Mouse (Mus musculus) lung, embryonic 16.5 days (tissue): ENCODE data around the gene Itga9. TPM values are rescaled to one million over a fixed set of nuclear protein-coding genes. Genes with fewer than 3 reads are reported as not detected.

Experiments
- ATAC-seq: fragments of 200-750 bp; cut with Nextera tagmentation; 2 replicates; pipeline ENCODE4 v1.8.0; 2017; ENCODE audit warnings: low read depth, mild to moderate bottlenecking, moderate library complexity
- H3K27ac ChIP-seq: fragments of 300-500 bp; sonication (generic); 2 replicates; pipeline ENCODE4 v1.5.1; 2014; ENCODE audit warnings: mild to moderate bottlenecking, control low read depth, low read length
- H3K27me3 ChIP-seq: fragments of 300-500 bp; sonication (generic); 2 replicates; pipeline ENCODE4 v1.6.1; 2014; ENCODE audit warnings: low read depth, low read length, mixed read lengths; ENCODE audit not compliant: control insufficient read depth, insufficient read depth
- H3K36me3 ChIP-seq: fragments of 300-500 bp; sonication (generic); 2 replicates; pipeline ENCODE4 v1.6.1; 2014; ENCODE audit warnings: low read length; ENCODE audit not compliant: control insufficient read depth, insufficient read depth
- H3K4me1 ChIP-seq: fragments of 300-500 bp; sonication (generic); replicated peaks from 2 replicates; pipeline ENCODE4 v1.6.1; 2014; ENCODE audit warnings: low read length, mixed read lengths; ENCODE audit not compliant: control insufficient read depth, insufficient read depth
- H3K4me2 ChIP-seq: fragments of 300-500 bp; sonication (generic); 2 replicates; pipeline ENCODE4 v1.6.1; 2014; ENCODE audit warnings: low read depth, low read length, control low read depth
- H3K4me3 ChIP-seq: fragments of 300-500 bp; sonication (generic); 2 replicates; pipeline ENCODE4 v1.5.1; 2014; ENCODE audit warnings: mild to moderate bottlenecking, low read length, control low read depth
- H3K9ac ChIP-seq: fragments of 300-500 bp; sonication (generic); 2 replicates; pipeline ENCODE4 v1.6.1; 2014; ENCODE audit warnings: low read length, control low read depth
- H3K9me3 ChIP-seq: fragments of 300-500 bp; sonication (generic); 2 replicates; pipeline ENCODE4 v1.6.1; 2016; ENCODE audit warnings: low read length; ENCODE audit not compliant: control insufficient read depth
- WGBS: fragments of 180-500 bp; shearing (Covaris S2); extraction: QIAGEN DNeasy Blood & Tissue Kit; methylation state at CpG from one replicate; pipeline ENCODE4 v1.1.7; 2014; 5-methylcytosine and 5-hydroxymethylcytosine counted together
- polyA plus RNA-seq: library from polyadenylated mRNA; unstranded; fragments of >200 nt; fragmentation: Nextera tagmentation; extraction: Ambion mirVana; gene quantifications from 2 replicates; pipeline ENCODE4 v1.2.1, GENCODE M21; 2015

Gene Itga9
- polyA plus RNA-seq, 1 experiment from 2014 or later: 6.0 TPM

DNA sequence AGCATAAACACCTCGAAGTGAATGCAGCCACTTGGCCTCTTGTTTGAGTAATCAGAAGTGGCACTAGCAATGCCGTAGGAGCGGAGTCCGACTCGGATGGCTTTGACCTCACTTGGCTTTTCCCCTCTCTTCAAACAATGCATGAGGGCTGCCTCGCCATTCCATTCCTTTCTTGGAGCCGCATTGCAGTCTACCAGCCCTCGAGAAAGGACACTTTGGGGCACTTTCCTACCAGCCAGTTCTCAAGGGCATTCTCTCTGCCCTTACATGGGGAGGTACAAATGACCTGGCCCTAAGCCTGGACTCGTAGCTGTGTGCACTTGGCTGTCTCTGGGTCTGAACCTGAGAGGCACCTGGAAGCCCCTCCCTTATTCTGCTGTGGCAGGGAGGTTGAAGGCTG is 134.8 kb downstream of the Itga9 start:
- no peak overlapping the region for H3K4me3 ChIP-seq
- H3K9ac ChIP-seq: no peak overlapping the region
- no peaks in the 10 kb centered on the region for H3K9me3 ChIP-seq
- H3K27ac ChIP-seq: peak overlapping the region; percentile 11
- H3K4me1 ChIP-seq: peaks cover 21% of the 10 kb centered on the region
- H3K36me3 ChIP-seq: no peaks in the 10 kb centered on the region
- no peaks in the 10 kb centered on the region for H3K27me3 ChIP-seq
- 46% methylated on average over 9 of the region's 9 CpGs for WGBS
- peak overlapping the region; percentile 16; the same call in 1 of the 2 replicates for H3K4me2 ChIP-seq
- peak; percentile 46 for ATAC-seq

DNA sequence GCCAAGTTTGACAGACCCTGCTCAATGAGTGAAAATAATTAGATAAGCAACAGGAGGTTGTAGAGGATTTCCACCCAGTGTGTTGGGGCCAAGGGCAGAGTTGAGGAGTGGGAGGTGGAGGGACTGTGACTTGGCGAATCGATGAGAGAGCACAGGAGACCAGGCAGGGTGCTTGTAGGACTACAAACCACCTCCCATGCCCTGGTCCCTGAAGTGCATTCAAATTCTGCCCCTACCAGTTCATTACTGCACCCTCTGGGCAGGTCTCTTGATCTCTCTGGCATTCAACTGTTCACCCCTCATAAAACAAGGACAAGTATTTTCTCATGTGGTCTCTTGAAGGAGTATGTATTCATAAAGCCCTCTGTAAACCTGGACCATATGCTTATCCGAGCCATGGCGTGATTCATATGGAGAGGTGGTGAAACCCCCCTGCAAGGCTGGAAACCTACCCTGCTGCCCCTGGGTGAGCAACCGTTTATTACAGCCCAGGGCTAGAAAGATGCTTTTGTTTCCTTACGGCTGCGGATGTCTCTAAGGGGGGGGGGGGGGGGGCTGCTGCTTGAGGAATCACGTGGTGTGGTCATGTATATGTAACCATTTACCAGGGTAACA is 143.0 kb downstream of the Itga9 start:
- no peak overlapping the region for H3K27ac ChIP-seq
- no peaks in the 10 kb centered on the region for H3K4me1 ChIP-seq
- H3K36me3 ChIP-seq: no peaks in the 10 kb centered on the region
- H3K4me3 ChIP-seq: no peak overlapping the region
- no peaks in the 10 kb centered on the region for H3K27me3 ChIP-seq
- H3K9ac ChIP-seq: no peak overlapping the region
- WGBS: 66% methylated on average over 8 of the region's 8 CpGs
- H3K4me2 ChIP-seq: no peak overlapping the region
- H3K9me3 ChIP-seq: no peaks in the 10 kb centered on the region
- no peak for ATAC-seq

DNA sequence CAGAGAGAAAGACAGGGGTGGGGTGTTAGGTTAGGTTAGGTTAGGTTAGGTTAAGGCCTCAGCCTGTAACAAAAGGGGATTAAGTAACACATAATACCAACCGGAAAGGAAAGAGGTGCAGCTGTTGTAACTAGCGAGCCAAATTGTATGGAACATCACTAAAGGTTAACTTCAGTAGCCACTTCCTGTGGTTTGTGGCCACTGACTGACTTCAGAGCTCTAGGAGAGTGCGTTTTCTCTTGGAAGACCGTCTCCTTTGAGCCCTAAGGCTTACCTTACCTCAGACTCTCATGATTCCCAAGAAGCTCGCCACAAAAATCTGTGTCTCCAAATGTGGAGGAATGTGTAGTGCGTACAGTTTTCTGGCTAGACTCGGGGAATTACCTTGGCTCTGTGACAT is 144.3 kb downstream of the Itga9 start:
- 75% methylated on average over 7 of the region's 7 CpGs for WGBS
- Histone ChIP-seq H3K4me3 (no peak overlapping the region), H3K27ac (no peak overlapping the region), H3K4me2 (no peak overlapping the region), H3K4me1 (no peaks in the 10 kb centered on the region), H3K9me3 (no peaks in the 10 kb centered on the region), H3K9ac (no peak overlapping the region), H3K27me3 (no peaks in the 10 kb centered on the region), H3K36me3 (no peaks in the 10 kb centered on the region)
- no peak for ATAC-seq

DNA sequence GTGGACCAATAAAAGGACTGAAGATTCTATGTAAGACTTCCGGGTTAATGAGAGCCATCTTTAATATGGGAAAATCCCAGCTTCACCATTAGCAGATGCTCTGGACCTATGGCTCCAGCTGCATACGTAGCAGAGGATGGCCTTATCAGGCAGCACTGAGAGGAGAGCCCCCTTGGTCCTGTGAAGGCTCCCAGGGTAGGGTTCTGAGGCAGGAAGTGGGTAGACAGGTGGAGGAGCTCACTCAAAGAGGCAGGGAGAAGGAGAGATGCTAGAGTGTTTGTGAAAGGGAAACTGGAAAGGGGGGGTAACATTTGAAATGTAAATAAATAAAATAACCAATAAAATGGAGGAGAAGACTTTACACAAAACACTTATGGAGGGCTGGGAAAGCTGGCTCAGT is 145.9 kb downstream of the Itga9 start:
- Histone ChIP-seq H3K4me2 (no peak overlapping the region), H3K36me3 (no peaks in the 10 kb centered on the region), H3K9me3 (no peaks in the 10 kb centered on the region), H3K9ac (no peak overlapping the region), H3K27ac (no peak overlapping the region), H3K4me3 (no peak overlapping the region), H3K4me1 (no peaks in the 10 kb centered on the region), H3K27me3 (no peaks in the 10 kb centered on the region)
- no peak for ATAC-seq
- WGBS: 87% methylated on average over 2 of the region's 2 CpGs

DNA sequence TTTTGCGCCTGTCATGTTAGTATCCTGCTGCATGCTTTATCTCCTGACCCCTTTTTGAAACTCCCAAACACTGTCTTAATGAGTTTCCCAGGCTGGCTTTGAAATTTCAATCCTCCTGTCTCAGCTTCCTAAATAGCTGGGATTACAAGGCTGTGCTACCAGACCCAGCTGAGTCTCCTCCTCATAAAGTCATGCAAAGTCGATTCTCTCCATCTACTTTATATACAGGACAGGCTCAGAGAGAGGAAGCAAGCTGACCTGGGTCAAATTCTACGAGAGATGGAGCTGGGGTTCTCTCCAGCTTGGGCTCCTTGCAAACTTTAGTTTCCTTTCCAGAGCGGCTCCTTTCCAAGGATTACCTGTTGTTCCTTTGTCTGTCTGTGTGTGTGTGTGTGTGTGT is 153.0 kb downstream of the Itga9 start:
- Histone ChIP-seq H3K27ac (no peak overlapping the region), H3K4me2 (no peak overlapping the region), H3K4me3 (no peak overlapping the region), H3K9me3 (no peaks in the 10 kb centered on the region), H3K36me3 (no peaks in the 10 kb centered on the region), H3K9ac (no peak overlapping the region), H3K4me1 (peaks cover 11% of the 10 kb centered on the region; the same call in 1 of the 2 replicates), H3K27me3 (no peaks in the 10 kb centered on the region)
- no peak for ATAC-seq
- 42% methylated on average over 4 of the region's 4 CpGs for WGBS

DNA sequence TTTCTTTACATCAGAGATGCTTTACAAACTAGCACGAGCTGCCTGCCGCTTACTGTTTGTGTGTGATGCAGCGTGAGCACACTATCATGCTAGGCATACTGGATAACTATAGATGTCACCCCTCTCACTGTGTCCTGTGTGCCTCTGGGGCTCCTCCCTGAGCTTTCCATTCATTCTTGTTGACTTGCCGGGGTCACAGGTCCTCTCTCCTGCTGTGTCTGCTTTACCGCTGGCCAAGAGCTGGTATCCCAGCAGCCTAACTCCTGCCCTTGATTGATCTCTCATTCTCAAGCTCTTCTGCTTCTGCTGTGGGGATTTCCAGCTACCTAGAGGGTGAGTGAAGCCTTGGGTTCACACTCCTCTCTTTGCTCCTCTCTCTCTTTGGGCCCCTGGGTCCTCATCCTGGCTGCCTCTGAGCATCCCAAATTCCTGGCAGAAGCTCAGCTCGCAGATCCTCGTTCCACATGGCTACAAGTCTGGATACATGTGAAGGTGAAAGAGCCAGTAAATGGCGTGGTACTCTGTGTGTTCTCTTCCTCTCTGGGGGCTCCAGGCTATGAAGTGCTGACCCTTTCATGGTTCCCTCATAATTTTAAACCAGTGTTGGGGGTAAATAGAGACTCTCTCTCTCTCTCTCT is 155.6 kb downstream of the Itga9 start:
- H3K4me1 ChIP-seq: peaks cover 14% of the 10 kb centered on the region
- no peaks in the 10 kb centered on the region for H3K36me3 ChIP-seq
- H3K9ac ChIP-seq: no peak overlapping the region
- no peaks in the 10 kb centered on the region for H3K27me3 ChIP-seq
- WGBS: 52% methylated on average over 8 of the region's 8 CpGs
- H3K4me2 ChIP-seq: no peak overlapping the region
- 0 out of 2 replicates have a peak overlapping the region, but pooled peaks have one; percentile 22 for H3K27ac ChIP-seq
- H3K4me3 ChIP-seq: no peak overlapping the region
- ATAC-seq: no peak
- no peaks in the 10 kb centered on the region for H3K9me3 ChIP-seq

DNA sequence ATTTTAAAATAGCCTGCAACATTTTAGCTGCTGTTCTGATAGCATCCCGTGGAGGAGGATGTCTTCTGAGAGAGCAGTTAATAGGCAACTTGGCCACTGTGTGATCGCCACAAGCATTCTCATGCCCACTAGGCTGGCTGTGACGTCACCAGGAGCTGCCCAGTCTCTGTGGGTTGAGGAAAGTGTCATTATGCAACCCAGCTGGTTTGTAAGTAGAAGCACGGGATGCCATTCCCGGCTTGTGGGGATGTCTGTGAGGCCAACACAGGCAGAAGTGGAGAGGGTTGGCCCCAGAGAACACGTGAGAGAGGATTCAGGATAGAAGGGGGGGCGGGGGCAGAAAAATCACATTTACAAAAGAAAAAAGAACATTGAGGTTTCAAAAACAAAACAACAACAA is 156.3 kb downstream of the Itga9 start:
- Histone ChIP-seq H3K36me3 (no peaks in the 10 kb centered on the region), H3K9me3 (no peaks in the 10 kb centered on the region), H3K4me2 (no peak overlapping the region), H3K4me1 (peaks cover 14% of the 10 kb centered on the region), H3K4me3 (no peak overlapping the region), H3K9ac (no peak overlapping the region), H3K27ac (no peak overlapping the region), H3K27me3 (no peaks in the 10 kb centered on the region)
- WGBS: 34% methylated on average over 7 of the region's 7 CpGs
- ATAC-seq: no peak

DNA sequence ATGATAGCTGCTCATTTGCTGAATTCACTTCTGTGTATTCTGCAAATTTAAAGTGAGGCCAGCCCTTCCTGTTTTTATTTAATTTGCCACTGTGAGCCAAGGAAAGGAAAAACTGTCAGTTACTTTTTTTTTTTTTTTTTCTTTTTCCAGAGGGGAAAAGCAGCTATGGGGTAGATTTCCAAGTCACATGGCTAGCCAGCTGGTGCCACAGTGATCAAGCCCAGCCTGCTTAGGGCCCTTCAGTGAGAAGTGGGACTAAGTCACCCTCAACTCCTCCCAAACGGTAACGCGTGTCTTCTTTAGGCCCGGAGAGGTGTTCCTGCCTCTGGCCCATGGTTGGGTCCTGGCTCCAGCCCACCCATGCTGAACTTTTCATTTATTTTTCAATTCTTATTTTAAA is 156.7 kb downstream of the Itga9 start:
- Histone ChIP-seq H3K9ac (no peak overlapping the region), H3K27ac (0 out of 2 replicates have a peak overlapping the region, but pooled peaks have one; percentile 18), H3K4me1 (peaks cover 14% of the 10 kb centered on the region), H3K4me2 (no peak overlapping the region), H3K4me3 (no peak overlapping the region), H3K27me3 (no peaks in the 10 kb centered on the region), H3K9me3 (no peaks in the 10 kb centered on the region), H3K36me3 (no peaks in the 10 kb centered on the region)
- peak; percentile 39; the same call in 1 of the 2 replicates for ATAC-seq
- WGBS: 60% methylated on average over 4 of the region's 4 CpGs

DNA sequence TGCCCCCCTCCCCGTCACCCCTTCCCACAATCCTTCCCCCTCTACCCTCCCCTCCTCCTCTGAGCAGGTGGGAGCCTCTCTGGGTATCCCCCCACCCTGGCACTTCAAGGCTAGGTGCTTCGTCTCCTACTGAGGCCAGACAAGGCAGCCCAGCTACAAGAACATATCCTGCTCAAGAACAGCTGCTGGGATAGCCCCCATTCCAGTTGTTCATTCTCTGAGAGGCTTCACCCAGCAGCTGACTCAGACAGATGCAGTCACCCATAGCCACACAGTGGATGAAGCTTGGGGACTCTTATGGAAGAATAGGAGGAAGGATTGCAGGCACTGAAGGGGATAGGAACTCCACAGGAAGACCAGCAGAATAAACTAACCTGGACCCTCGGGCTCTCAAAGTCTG is 157.2 kb downstream of the Itga9 start:
- peaks cover 14% of the 10 kb centered on the region for H3K4me1 ChIP-seq
- no peak overlapping the region for H3K4me2 ChIP-seq
- H3K27me3 ChIP-seq: no peaks in the 10 kb centered on the region
- no peak for ATAC-seq
- WGBS: 79% methylated on average over 3 of the region's 3 CpGs
- no peak overlapping the region for H3K27ac ChIP-seq
- H3K4me3 ChIP-seq: no peak overlapping the region
- H3K9me3 ChIP-seq: no peaks in the 10 kb centered on the region
- H3K9ac ChIP-seq: no peak overlapping the region
- no peaks in the 10 kb centered on the region for H3K36me3 ChIP-seq
